In genomic region chr2:35259338-35260080, GRCm38 (mm10) we compare ENCODE assay signal across 8 mouse cellular contexts. TPM values are rescaled to one million over a fixed set of nuclear protein-coding genes. Genes with fewer than 3 reads are reported as not detected.
A peak's percentile ranks its signal among the peaks of the same experiment; 100 is the strongest.
DNase-seq lines count a peak whose midpoint lies in the region; ATAC-seq lines count a peak whose summit lies in the region.

No protein-coding gene starts in this region.

- 29% methylated on average over 12 of the region's 13 CpGs for WGBS in liver, embryonic 12.5 days (ENCODE audit: insufficient replicate concordance)
- WGBS in midbrain, embryonic 15.5 days = 46% methylated on average over 13 of the region's 13 CpGs
- 58% methylated on average over 13 of the region's 13 CpGs for WGBS in forebrain, embryonic 13.5 days

- DNase-seq in adrenal gland, adult 2 months = peak; percentile 61
- DNase-seq in adrenal gland, adult 8-10 months = no peak
- peak; percentile 52 for DNase-seq in urinary bladder, postnatal 14 days (ENCODE audit: low spot score)
- DNase-seq in urinary bladder, adult 2 months (ENCODE audit: low spot score) = no peak
- no peak for DNase-seq in cerebellum, adult 11 months

- no peaks in the 10 kb centered on the region for H3K9me3 ChIP-seq in liver, embryonic 12.5 days (replicated peaks)
- H3K9me3 ChIP-seq in midbrain, embryonic 15.5 days = no peaks in the 10 kb centered on the region
- H3K9me3 ChIP-seq in forebrain, embryonic 13.5 days (replicated peaks) = no peaks in the 10 kb centered on the region

- no peak for ATAC-seq in liver, embryonic 12.5 days
- no peak for ATAC-seq in midbrain, embryonic 15.5 days (replicated peaks)
- ATAC-seq in forebrain, embryonic 13.5 days = no peak

- peaks cover 40% of the 10 kb centered on the region for H3K27me3 ChIP-seq in liver, embryonic 12.5 days (replicated peaks)
- H3K27me3 ChIP-seq in midbrain, embryonic 15.5 days (replicated peaks) = peaks cover 19% of the 10 kb centered on the region
- peaks cover 35% of the 10 kb centered on the region for H3K27me3 ChIP-seq in forebrain, embryonic 13.5 days

- no peak overlapping the region for H3K9ac ChIP-seq in liver, embryonic 12.5 days
- no peak overlapping the region for H3K9ac ChIP-seq in midbrain, embryonic 15.5 days
- no peak overlapping the region for H3K9ac ChIP-seq in forebrain, embryonic 13.5 days

- no peaks in the 10 kb centered on the region for H3K36me3 ChIP-seq in liver, embryonic 12.5 days
- no peaks in the 10 kb centered on the region for H3K36me3 ChIP-seq in midbrain, embryonic 15.5 days (replicated peaks)
- no peaks in the 10 kb centered on the region for H3K36me3 ChIP-seq in forebrain, embryonic 13.5 days (ENCODE audit: poor library complexity, severe bottlenecking)

- peak overlapping the region; percentile 15; the same call in 1 of the 2 replicates for H3K4me2 ChIP-seq in liver, embryonic 12.5 days
- H3K4me2 ChIP-seq in midbrain, embryonic 15.5 days = no peak overlapping the region
- no peak overlapping the region for H3K4me2 ChIP-seq in forebrain, embryonic 13.5 days

- H3K4me1 ChIP-seq in liver, embryonic 12.5 days = peaks cover 39% of the 10 kb centered on the region
- H3K4me1 ChIP-seq in midbrain, embryonic 15.5 days = peaks cover 7% of the 10 kb centered on the region
- peaks cover 13% of the 10 kb centered on the region for H3K4me1 ChIP-seq in forebrain, embryonic 13.5 days

- H3K4me3 ChIP-seq in liver, embryonic 12.5 days = no peak overlapping the region
- H3K4me3 ChIP-seq in midbrain, embryonic 15.5 days = no peak overlapping the region
- H3K4me3 ChIP-seq in forebrain, embryonic 13.5 days = no peak overlapping the region

- peak overlapping the region; percentile 22; the same call in 1 of the 2 replicates for H3K27ac ChIP-seq in liver, embryonic 12.5 days
- no peak overlapping the region for H3K27ac ChIP-seq in midbrain, embryonic 15.5 days
- H3K27ac ChIP-seq in forebrain, embryonic 13.5 days = no peak overlapping the region

RNA-seq across cellular contexts. Expression of gene Gsn, which starts 3.3 kb away (rescaled TPM):
- 1,000 to 10,000 TPM in 1 of 2 experiments, 100 to 1,000 TPM in 1; 335 to 1,033 TPM for total RNA-seq in adrenal gland, adult 2 months (2021)
- 607 and 810 TPM in 2 replicates for polyA plus RNA-seq in adrenal gland, adult 2 months (2012; rRNA removed)
- 100 to 1,000 TPM; 331 to 556 (median 419) TPM for total RNA-seq in adrenal gland, adult 8-10 months (2022)
- 4,184 and 4,255 TPM in 2 replicates for polyA plus RNA-seq in urinary bladder, adult 2 months (2012; rRNA removed)
- 76.8 and 80.4 TPM in 2 replicates for polyA plus RNA-seq in liver, embryonic 12.5 days (2016; fragmentation: Nextera tagmentation; extraction: Ambion mirVana)
- polyA plus RNA-seq in midbrain, embryonic 15.5 days (2015; fragmentation: Nextera tagmentation; extraction: Ambion mirVana) = 18.9 and 19.2 TPM in 2 replicates
- polyA plus RNA-seq in forebrain, embryonic 13.5 days (2015; fragmentation: Nextera tagmentation; extraction: Ambion mirVana) = 13.3 and 14.3 TPM in 2 replicates

RNA-seq across cellular contexts. Expression of gene Rab14, which starts 58.6 kb away (rescaled TPM):
- 100 to 1,000 TPM; 209 to 246 TPM for total RNA-seq in adrenal gland, adult 2 months (2021)
- 3,789 and 4,325 TPM in 2 replicates for polyA plus RNA-seq in adrenal gland, adult 2 months (2012; rRNA removed)
- total RNA-seq in adrenal gland, adult 8-10 months (2022) = 100 to 1,000 TPM; 212 to 225 (median 218) TPM
- polyA plus RNA-seq in urinary bladder, adult 2 months (2012; rRNA removed) = 132 and 145 TPM in 2 replicates
- polyA plus RNA-seq in liver, embryonic 12.5 days (2016; fragmentation: Nextera tagmentation; extraction: Ambion mirVana) = 141 and 143 TPM in 2 replicates
- polyA plus RNA-seq in midbrain, embryonic 15.5 days (2015; fragmentation: Nextera tagmentation; extraction: Ambion mirVana) = 400 and 424 TPM in 2 replicates
- polyA plus RNA-seq in forebrain, embryonic 13.5 days (2015; fragmentation: Nextera tagmentation; extraction: Ambion mirVana) = 421 and 432 TPM in 2 replicates

Comparison
In these comparisons a context has a peak if more than half of its experiments do, and no peak if none do; other contexts are left out.
1. DNase-seq: peak in adrenal gland, adult 2 months (single experiment) and urinary bladder, postnatal 14 days (single experiment); none in adrenal gland, adult 8-10 months (single experiment), urinary bladder, adult 2 months (single experiment) and cerebellum, adult 11 months (single experiment).